Mouse (Mus musculus): ENCODE measurements around the gene Tma7.

Gene Tma7

GRCm38 (mm10) chr9:109068095-109068735, 14.2 kb downstream of the Tma7 start:
- DNase-seq (ENCODE audit: low read depth, low spot score) = no peak

DNA sequence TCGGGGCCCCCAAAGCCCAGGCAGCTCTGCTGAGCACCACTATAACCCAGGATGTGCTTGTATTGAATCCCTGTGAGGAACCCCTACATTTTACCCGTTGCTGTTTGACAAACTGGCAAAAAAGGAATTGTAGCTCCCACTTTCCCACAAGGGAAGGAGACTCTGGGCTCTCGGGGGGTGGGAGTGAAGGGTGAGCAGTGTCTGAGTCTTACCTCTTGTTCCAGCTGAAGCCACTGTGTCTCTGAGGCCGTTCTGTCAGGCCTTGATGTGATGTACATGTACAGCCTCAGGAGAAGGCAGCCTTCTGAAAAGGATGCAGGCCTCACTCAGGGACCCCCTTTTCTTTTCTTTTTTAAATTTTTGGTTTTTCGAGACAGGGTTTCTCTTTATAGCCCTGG, 21.5 kb downstream of the Tma7 start:
- no peak for DNase-seq (ENCODE audit: low read depth, low spot score)

GRCm38 (mm10) chr9:109060184-109060897, 22.0 kb downstream of the Tma7 start:
- no peak for DNase-seq (ENCODE audit: low read depth, low spot score)

- no peak for DNase-seq (ENCODE audit: low read depth, low spot score)
Measured at GRCm38 (mm10) chr9:109059136-109059903, 23.1 kb downstream of the Tma7 start, which contains the start of gene Trex1. TSS of gene Trex1 (minus strand) at chr9:109059734.

DNA sequence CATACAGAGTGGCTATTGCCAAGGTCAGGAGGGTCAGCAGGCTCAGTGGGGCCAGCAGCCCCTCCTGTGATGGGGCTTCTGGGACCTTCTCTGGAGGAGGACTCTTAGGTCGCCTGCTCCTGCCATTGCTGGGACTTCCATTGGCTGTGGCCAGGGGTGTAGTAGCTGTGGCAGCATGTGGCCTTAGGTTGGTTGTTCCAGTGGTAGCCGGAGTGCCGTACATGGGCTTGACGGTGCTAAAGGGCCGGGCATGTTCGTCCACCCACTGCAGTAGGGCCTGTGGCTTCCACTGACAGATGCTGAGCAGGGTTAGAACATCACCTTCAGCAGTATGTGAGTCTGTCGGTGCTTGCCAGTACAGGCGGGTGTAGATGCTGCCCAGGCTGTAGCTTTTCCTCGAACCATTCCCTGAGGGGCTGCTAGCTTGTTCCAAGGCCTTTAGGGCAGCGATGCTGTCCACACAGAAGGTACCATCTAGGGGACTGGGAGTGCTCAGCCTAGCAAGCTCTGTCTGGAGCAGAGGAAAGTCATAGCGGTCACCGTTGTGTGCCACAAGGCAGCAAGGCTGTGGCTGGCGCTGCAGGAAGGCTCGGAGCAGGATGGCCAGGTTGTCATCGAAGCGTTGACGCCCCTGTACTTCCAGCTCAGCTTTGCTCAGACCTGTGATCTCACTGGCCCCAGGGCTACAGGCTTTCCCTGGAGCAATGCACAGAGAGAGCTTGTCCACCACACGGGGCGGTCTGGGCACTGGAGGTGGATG, 24.2 kb downstream of the Tma7 start:
- no peak for DNase-seq (ENCODE audit: low read depth, low spot score)

- no peak for DNase-seq (ENCODE audit: low read depth, low spot score)
Measured at GRCm38 (mm10) chr9:109057543-109057942, 24.8 kb downstream of the Tma7 start.

DNA sequence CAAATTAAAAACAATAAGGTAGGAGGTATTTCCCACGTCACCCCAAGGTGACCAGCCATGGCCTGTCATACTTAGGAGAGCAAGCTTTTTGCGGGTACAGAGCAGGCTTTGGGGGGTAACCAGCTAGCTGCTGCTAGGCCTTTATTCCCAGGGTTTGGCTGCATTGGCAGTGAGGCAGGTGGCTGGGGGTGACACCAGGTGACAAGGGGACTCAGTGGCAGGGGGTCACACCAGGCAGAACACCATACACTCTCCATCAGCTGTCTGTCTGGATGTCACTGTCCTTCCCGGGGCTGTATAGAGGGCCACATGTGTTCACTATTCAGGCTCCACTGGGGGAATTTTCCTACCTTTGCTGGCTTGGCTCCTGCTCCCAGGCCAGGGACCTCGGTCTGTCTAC, 25.5 kb downstream of the Tma7 start:
- no peak for DNase-seq (ENCODE audit: low read depth, low spot score)

- no peak for DNase-seq (ENCODE audit: low read depth, low spot score)
Measured at GRCm38 (mm10) chr9:109056081-109056690, 26.2 kb downstream of the Tma7 start.

DNA sequence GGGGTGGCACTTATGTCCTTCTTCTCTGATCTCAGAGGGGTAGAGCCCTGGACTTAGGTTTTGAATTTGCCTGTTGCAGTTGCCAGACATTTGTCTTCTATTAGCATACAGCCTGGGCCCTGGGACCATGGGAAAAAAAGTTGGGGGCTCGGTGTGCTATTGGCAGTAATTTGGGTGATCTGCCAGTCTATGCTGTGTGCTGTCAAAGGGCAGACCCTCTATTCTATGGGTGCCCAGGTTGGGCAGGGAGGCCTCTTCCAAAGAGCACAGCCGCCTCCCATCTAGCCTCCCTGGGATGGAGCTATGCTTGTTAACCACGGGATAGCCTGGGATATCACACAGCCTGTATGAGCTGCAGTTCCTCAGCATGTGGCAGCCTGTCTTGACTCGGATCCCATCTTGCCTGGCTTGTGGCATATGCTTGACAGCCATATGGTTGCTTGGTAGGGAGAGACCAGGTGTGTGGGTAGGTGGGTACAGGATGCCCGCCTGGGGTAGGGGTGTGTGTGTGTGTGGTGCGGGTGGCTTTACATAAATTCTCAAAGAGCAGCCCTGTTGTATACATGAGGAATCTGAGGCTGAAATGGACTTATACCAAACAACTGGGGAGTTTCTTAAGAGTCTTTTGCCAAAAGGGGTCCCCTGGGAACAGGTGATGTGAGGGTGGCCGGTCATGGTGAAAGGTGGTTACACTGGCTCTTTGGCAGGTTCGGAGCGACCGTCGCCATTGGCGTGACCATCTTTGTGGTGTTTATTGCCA, 26.9 kb downstream of the Tma7 start:
- no peak for DNase-seq (ENCODE audit: low read depth, low spot score)

DNA sequence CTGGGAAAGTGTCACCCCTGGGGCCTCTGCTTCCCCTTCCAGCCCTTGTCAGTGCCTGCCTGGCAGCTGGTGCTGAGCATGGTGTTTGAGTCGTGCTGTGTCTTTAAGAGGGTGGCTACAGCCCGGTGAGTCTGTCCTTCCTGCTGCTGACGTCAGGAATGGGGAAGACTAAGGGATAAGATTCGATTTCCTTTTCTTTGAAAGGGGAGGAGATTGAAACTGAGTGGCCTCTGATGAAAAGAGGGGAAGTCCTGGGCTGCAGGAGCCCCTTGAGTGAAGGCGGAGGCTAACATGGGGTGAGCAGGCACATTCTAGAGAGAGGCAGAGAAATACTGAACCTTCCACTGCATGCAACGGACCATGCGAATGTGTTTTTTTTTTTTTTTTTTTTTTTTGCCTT, 27.7 kb downstream of the Tma7 start:
- DNase-seq (ENCODE audit: low read depth, low spot score) = no peak

- no peak for DNase-seq (ENCODE audit: low read depth, low spot score)
Measured at GRCm38 (mm10) chr9:109053851-109054250, 28.5 kb downstream of the Tma7 start.

- DNase-seq (ENCODE audit: low read depth, low spot score) = no peak
Measured at GRCm38 (mm10) chr9:109053366-109053765, 29.0 kb downstream of the Tma7 start.

- no peak for DNase-seq (ENCODE audit: low read depth, low spot score)
Measured at GRCm38 (mm10) chr9:109052490-109053260, 29.7 kb downstream of the Tma7 start.

DNA sequence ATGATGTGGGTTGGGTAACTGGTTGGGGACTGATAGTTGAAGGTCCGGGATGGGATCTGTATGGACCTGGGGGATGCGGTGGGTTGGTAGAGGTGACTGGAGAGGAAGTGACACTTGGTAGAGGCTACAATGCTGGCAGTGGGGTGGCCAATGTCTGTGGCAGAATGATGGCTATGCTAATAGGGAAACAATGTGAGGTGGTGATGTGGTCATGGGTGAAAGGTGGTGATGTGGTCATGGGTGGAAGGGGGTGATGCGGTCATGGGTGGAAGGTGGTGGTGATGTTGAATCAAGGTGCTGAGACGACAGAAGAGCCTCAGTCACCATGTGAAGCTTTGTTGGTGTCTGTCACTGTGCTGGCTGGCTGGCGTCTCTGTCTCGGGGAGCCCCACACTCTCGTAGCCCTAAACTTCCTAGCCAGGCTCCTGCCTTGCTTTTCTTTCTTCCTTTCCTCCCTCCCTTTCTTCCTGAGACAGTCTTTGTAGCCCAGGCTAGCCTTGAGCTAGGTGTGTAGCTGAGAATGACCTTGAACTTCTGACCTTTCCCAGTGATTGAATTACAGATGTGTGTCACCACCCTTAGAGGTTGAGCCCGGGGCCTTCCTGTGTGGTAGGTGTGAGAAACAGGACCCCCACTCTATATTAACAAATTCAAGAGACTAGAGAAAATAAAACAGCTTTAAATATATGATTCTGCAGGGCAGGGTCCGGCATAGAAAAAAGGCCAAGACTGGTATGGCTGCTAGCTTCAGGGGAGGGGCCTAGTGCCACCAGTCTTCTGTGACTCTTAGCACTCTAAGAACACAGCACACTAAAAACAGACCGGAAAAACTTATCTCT, 30.5 kb downstream of the Tma7 start:
- no peak for DNase-seq (ENCODE audit: low read depth, low spot score)

DNA sequence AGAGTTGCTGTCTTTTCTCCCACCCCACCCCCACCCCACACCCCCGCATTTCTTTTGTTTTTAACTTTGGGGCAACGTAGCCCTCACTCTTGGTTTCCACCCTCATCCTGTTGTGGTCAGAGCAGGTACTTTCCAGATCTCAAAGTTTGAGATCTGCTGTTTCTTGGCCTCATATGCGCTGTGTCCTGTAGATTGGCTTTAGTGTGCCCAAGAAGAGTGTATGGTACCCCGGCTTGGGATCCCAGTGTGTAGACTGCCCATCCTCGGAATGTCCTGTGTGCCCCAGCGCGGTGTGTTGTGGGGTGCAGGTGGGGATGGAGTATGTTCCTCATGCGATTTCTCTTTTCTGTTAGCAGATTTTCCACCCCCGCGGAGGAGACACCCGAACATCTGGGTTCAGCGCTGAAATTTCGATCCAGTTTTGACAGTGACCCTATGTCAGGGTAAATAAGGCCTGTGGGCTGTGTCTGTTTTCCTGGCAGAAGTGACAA, 31.3 kb downstream of the Tma7 start:
- no peak for DNase-seq (ENCODE audit: low read depth, low spot score)

GRCm38 (mm10) chr9:109050674-109050997, 31.8 kb downstream of the Tma7 start:
- no peak for DNase-seq (ENCODE audit: low read depth, low spot score)

DNA sequence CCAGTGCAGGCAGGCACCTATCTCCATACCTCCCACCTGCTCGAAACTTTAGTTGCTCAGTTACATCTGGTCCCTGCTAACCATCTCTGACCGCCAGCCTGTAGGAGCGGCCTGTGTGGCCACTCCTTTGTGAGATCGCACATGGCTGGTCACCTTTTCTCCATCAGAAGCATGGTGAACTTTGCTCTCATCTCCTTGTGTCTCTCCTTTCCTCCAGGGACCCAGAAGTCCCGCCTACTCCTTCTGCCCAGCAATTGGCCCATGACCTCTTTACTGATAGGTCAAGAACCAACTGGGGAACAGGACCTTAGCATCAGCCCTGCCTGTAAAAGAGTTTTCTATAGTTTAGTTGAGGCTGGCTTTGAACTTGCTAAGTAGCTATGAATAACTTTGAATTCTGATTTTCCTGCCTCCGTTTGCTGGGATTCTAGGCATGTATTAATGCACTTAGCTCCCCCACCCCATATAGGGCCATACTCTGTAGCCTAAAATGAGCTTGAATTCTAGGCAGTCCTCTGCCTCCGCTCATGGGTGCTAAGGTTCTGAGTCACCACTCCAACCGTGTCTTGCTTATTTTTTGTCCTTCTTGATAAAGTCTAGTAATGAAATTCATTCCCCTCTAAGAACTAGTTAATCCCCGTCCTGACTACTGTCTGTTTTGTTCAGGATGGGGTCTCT, 32.3 kb downstream of the Tma7 start:
- no peak for DNase-seq (ENCODE audit: low read depth, low spot score)

GRCm38 (mm10) chr9:109049316-109049715, 33.1 kb downstream of the Tma7 start:
- DNase-seq (ENCODE audit: low read depth, low spot score) = no peak
